ENCODE assay signal across 7 mouse cellular contexts in the genomic region with DNA sequence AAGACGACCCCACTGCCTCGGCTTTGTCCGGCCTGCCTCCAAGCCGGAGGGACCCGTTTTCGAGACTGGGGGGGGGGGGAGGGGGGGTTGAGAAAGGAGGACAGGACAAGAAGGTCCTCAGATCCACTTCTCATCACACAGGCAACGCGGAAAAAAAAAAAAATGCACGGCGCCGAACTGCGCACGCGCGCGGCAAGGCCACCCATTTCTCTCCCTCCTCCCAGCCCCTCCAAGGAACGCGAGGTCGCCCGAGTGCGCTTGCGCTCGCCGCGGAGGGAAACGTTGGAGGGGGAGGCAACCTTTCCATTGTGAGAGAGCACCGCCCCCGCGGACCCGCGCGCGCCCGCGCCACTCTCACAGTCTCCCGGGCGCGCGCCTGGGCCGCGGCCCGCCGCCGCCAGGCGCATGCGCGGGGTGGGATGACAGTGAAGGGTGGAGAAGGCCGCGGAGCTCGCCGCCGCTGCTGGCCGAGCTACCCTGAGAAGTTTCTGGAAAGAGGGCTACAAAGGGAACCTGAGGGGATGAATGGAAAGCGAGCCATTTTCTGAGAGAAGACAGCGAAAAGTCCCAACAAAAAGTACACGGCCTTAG. TPM values are rescaled to one million over a fixed set of nuclear protein-coding genes. Genes with fewer than 3 reads are reported as not detected.
A peak's percentile ranks its signal among the peaks of the same experiment; 100 is the strongest.
DNase-seq lines count a peak whose midpoint lies in the region; ATAC-seq lines count a peak whose summit lies in the region.

No protein-coding gene starts in this region.

- peaks cover 20% of the 10 kb centered on the region for H3K4me1 ChIP-seq in limb, embryonic 10.5 days
- peaks cover 47% of the 10 kb centered on the region for H3K4me1 ChIP-seq in midbrain, embryonic 13.5 days (replicated peaks)

- peak; percentile 79 for ATAC-seq in granulocyte monocyte progenitor cell, adult 5-6 weeks (replicated peaks; ENCODE audit: poor library complexity, severe bottlenecking)
- peak; percentile 69 for ATAC-seq in midbrain, embryonic 13.5 days

- H3K9me3 ChIP-seq in limb, embryonic 10.5 days (replicated peaks), result no peaks in the 10 kb centered on the region
- no peaks in the 10 kb centered on the region for H3K9me3 ChIP-seq in midbrain, embryonic 13.5 days

- peak overlapping the region; percentile 99 for H3K27ac ChIP-seq in limb, embryonic 10.5 days
- peak overlapping the region; percentile 100 for H3K27ac ChIP-seq in midbrain, embryonic 13.5 days

- peak; percentile 99 for DNase-seq in adrenal gland, adult 8-10 months
- DNase-seq in embryo, embryonic 9.5 days (ENCODE audit: extremely low spot score), result peak; percentile 99
- DNase-seq in kidney, adult 11 months, result peak; percentile 99
- DNase-seq in limb, embryonic 10.5 days (ENCODE audit: low spot score), result peak; percentile 100
- DNase-seq in spleen, adult 12 weeks (ENCODE audit: low spot score), result peak; percentile 96

- H3K4me3 ChIP-seq in limb, embryonic 10.5 days, result peak overlapping the region; percentile 79
- H3K4me3 ChIP-seq in midbrain, embryonic 13.5 days (replicated peaks), result peak overlapping the region; percentile 69

- peak overlapping the region; percentile 96 for H3K9ac ChIP-seq in midbrain, embryonic 13.5 days (replicated peaks)

- WGBS in limb, embryonic 10.5 days, result under 1% methylated on average over 56 of the region's 56 CpGs
- 1% methylated on average over 54 of the region's 56 CpGs for WGBS in midbrain, embryonic 13.5 days

- no peaks in the 10 kb centered on the region for H3K36me3 ChIP-seq in limb, embryonic 10.5 days
- no peaks in the 10 kb centered on the region for H3K36me3 ChIP-seq in midbrain, embryonic 13.5 days

- peak overlapping the region; percentile 99 for H3K4me2 ChIP-seq in midbrain, embryonic 13.5 days (replicated peaks)

- no peaks in the 10 kb centered on the region for H3K27me3 ChIP-seq in limb, embryonic 10.5 days (ENCODE audit: low read depth, poor library complexity, severe bottlenecking)
- no peaks in the 10 kb centered on the region for H3K27me3 ChIP-seq in midbrain, embryonic 13.5 days

RNA-seq across cellular contexts. Expression of a gene that starts 7.4 kb away (rescaled TPM):
- total RNA-seq in adrenal gland, adult 8-10 months (2022), result 10 to 100 TPM; 53.0 to 94.3 (median 63.4) TPM
- 37.8 TPM in 2 replicates for total RNA-seq in granulocyte monocyte progenitor cell, adult 5-6 weeks (2014; fragmentation: Nextera tagmentation)
- total RNA-seq in granulocyte monocyte progenitor cell, adult 5-6 weeks (2017), result 21.4 and 25.5 TPM in 2 replicates
- polyA plus RNA-seq in limb, embryonic 10.5 days (2016; fragmentation: Nextera tagmentation; extraction: Ambion mirVana), result 11.5 TPM in 2 replicates
- polyA plus RNA-seq in midbrain, embryonic 13.5 days (2015; fragmentation: Nextera tagmentation; extraction: Ambion mirVana), result 18.3 and 20.5 TPM in 2 replicates

Comparison
In these comparisons a context has a peak if more than half of its experiments do, and no peak if none do; other contexts are left out.
1. Peak in every context shown above with its lines: DNase-seq, ATAC-seq, H3K4me3 ChIP-seq and H3K27ac ChIP-seq.